Mouse (Mus musculus): ENCODE measurements around the gene Mum1. TPM values are rescaled to one million over a fixed set of nuclear protein-coding genes. Genes with fewer than 3 reads are reported as not detected.
A peak's percentile ranks its signal among the peaks of the same experiment; 100 is the strongest.

Gene Mum1
- total RNA-seq, 2 experiments from 2014 or later, result 37.8 to 43.3 TPM

GRCm38 (mm10) chr10:80264341-80265148, 38.3 kb downstream of the Mum1 start:
- peak; percentile 99 for DNase-seq (ENCODE audit: extremely low spot score in 1 of 2, low spot score in 2 of 2)
- TF ChIP-seq CTCF (IDR thresholded peaks at IDR 0.05), result no peak
- peak overlapping the region; percentile 97 for H3K27ac ChIP-seq
- peak overlapping the region; percentile 99 for H3K4me3 ChIP-seq
- intact Hi-C loops (cut with DNase I), result no loop called here

DNA sequence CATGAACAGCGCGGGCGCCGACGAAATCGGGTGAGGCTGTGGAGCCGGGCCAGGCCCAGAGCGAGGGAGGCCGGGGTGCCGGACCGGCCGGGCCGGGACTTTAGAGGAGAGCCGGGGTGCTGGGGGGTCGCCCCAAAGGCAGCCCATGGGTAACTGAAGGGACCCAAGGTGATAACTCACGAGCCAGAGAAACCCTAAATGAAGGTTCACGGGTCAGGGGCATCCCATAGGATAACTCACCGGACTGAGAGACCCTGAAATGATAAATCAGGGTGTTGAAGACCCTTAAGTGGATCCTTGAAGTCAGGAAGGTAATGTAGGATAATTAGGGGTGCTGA, 38.9 kb downstream of the Mum1 start:
- Histone ChIP-seq H3K27ac (peak overlapping the region; percentile 97), H3K4me3 (peak overlapping the region; percentile 99)
- intact Hi-C loops (cut with DNase I), result no loop called here
- no peak for DNase-seq (ENCODE audit: extremely low spot score in 1 of 2, low spot score in 2 of 2)
- TF ChIP-seq CTCF (IDR thresholded peaks at IDR 0.05), result no peak

GRCm38 (mm10) chr10:80270099-80270498, 43.9 kb downstream of the Mum1 start:
- intact Hi-C loops (cut with DNase I), result no loop called here
- Histone ChIP-seq H3K27ac (no peak overlapping the region), H3K4me3 (no peak overlapping the region)
- no peak for TF ChIP-seq CTCF (IDR thresholded peaks at IDR 0.05)
- no peak for DNase-seq (ENCODE audit: extremely low spot score in 1 of 2, low spot score in 2 of 2)

DNA sequence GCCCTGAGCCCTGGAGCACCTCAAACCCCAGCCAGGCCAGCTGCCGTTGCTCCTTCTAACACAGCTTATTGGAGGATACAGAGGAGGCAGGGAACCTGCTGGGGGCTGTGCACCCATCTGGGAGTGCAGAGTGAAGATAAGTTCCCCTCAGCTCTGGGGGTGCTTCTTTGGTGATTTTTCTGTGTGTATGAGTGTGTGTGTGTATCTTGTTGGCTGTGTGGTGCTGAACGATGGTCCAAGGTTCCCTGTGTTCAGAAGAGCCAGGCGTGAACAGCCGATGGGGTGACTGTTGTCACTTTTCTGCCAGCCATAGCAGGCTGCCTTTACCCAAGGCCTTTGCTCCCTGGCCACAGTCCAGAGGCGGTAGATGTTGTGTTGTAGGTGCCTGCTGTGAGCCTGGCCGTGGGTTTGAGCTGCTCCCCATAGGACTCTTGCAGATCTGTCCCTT, 44.5 kb downstream of the Mum1 start:
- Histone ChIP-seq H3K27ac (no peak overlapping the region), H3K4me3 (no peak overlapping the region)
- DNase-seq (ENCODE audit: extremely low spot score in 1 of 2, low spot score in 2 of 2), result no peak
- intact Hi-C loops (cut with DNase I), result no loop called here
- TF ChIP-seq CTCF (IDR thresholded peaks at IDR 0.05), result no peak

- no peak overlapping the region for H3K4me3 ChIP-seq
- intact Hi-C loops (cut with DNase I), result no loop called here
- H3K27ac ChIP-seq, result no peak overlapping the region
- TF ChIP-seq CTCF (IDR thresholded peaks at IDR 0.05), result no peak
- DNase-seq (ENCODE audit: extremely low spot score in 1 of 2, low spot score in 2 of 2), result no peak
Observed at GRCm38 (mm10) chr10:80271186-80271843, 45.1 kb downstream of the Mum1 start.

DNA sequence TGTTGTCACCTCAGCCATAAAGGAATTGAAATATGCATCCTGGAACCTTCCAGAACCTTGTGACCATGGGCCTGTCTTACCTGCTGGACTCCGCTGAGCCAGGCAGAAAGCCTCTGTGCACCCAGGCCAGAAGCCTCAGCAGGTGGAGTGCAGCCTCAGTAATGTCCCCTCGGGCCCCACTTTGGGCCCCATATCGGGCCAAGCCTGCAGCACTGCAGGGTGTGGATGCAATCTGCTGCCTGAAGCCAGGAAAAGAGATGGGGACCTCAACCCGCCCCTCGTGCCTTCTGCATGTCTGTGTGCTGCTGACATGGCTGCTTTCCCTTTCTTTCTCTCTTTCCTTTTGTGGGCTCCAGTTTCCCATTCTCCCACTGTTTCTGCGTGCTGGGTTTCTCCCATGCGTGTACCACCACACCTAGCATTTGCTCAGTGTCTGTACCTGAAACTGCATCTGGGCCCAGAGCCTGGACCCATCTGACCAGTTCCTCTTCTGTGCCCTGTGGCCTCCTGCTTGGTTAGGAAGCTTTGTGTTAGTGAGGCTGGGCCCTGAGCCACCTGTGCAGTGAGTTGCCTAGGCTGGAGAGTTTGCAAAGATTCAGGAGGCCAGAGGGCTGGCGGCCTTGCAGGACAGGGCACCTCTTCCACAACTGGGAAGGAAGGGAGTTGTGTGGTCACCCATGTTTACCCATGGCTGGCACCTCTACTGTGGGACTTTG, 45.8 kb downstream of the Mum1 start:
- Histone ChIP-seq H3K4me3 (no peak overlapping the region), H3K27ac (no peak overlapping the region)
- intact Hi-C loops (cut with DNase I), result no loop called here
- no peak for DNase-seq (ENCODE audit: extremely low spot score in 1 of 2, low spot score in 2 of 2)
- TF ChIP-seq CTCF (IDR thresholded peaks at IDR 0.05), result no peak

GRCm38 (mm10) chr10:80273847-80274246, 47.6 kb downstream of the Mum1 start:
- no peak for DNase-seq (ENCODE audit: extremely low spot score in 1 of 2, low spot score in 2 of 2)
- TF ChIP-seq CTCF (IDR thresholded peaks at IDR 0.05), result no peak
- H3K27ac ChIP-seq, result no peak overlapping the region
- intact Hi-C loops (cut with DNase I), result no loop called here
- no peak overlapping the region for H3K4me3 ChIP-seq

GRCm38 (mm10) chr10:80276238-80276637, 50.0 kb downstream of the Mum1 start:
- H3K4me3 ChIP-seq, result no peak overlapping the region
- DNase-seq (ENCODE audit: extremely low spot score in 1 of 2, low spot score in 2 of 2), result no peak
- no peak overlapping the region for H3K27ac ChIP-seq
- TF ChIP-seq CTCF (IDR thresholded peaks at IDR 0.05), result no peak
- intact Hi-C loops (cut with DNase I), result no loop called here

DNA sequence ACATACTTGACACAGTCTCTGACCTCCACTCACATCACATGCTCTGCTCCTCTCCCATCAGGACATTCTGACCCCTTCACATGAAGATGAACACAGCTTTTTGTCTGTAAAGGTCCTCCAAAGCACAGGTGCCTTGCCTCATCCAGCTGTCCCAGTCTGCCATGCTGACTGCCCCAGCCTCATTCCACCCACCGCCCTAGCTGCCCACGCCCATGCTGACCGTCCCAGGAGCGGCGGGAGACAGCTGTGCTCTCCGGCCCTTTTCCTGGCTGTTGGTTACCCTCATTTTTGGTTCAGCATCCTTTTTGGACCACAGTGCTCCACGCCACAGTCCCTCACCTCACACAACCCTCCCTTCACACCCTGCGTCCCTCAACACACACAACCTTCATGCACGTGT, 52.2 kb downstream of the Mum1 start:
- Histone ChIP-seq H3K4me3 (no peak overlapping the region), H3K27ac (no peak overlapping the region)
- intact Hi-C loops (cut with DNase I), result no loop called here
- no peak for DNase-seq (ENCODE audit: extremely low spot score in 1 of 2, low spot score in 2 of 2)
- TF ChIP-seq CTCF (IDR thresholded peaks at IDR 0.05), result no peak

GRCm38 (mm10) chr10:80279273-80279672, 53.0 kb downstream of the Mum1 start:
- intact Hi-C loops (cut with DNase I), result no loop called here

GRCm38 (mm10) chr10:80281304-80281703, 55.1 kb downstream of the Mum1 start:
- intact Hi-C loops (cut with DNase I), result no loop called here
- TF ChIP-seq CTCF (IDR thresholded peaks at IDR 0.05), result no peak
- Histone ChIP-seq H3K27ac (peak overlapping the region; percentile 50), H3K4me3 (no peak overlapping the region)
- no peak for DNase-seq (ENCODE audit: extremely low spot score in 1 of 2, low spot score in 2 of 2)

More at GRCm38 (mm10) chr10:80279273-80279672, 53.0 kb downstream of the Mum1 start:
- DNase-seq (ENCODE audit: extremely low spot score in 1 of 2, low spot score in 2 of 2), result no peak
- Histone ChIP-seq H3K4me3 (no peak overlapping the region), H3K27ac (no peak overlapping the region)
- no peak for TF ChIP-seq CTCF (IDR thresholded peaks at IDR 0.05)

DNA sequence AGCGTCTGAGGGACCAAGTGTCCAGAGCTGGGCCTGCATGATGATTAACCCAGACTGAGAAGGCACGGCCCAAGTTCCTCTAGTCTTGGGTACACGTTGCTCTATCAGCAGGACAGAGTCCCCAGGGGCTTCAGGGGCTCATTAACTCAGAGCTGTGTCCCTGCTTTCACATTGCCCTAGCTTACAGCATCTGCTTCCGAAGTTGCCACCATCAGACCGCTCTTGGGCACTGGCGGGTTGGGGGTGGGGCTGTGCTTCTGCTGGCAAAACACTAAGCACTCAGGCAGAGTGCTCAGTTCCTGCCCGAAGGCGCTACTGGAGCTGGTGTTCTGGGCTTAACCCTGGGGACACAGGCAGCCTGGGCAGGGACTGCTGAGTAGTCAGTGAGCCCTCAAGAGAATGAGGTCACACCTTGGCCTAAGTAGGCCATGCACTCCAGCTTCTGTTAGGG, 55.7 kb downstream of the Mum1 start:
- H3K4me3 ChIP-seq, result no peak overlapping the region
- H3K27ac ChIP-seq, result peak overlapping the region; percentile 50
- TF ChIP-seq CTCF (IDR thresholded peaks at IDR 0.05), result no peak
- intact Hi-C loops (cut with DNase I), result no loop called here
- DNase-seq (ENCODE audit: extremely low spot score in 1 of 2, low spot score in 2 of 2), result no peak
